Mouse (Mus musculus): ENCODE data around the gene Dpm3. TPM values are rescaled to one million over a fixed set of nuclear protein-coding genes. Genes with fewer than 3 reads are reported as not detected.

The Dpm3 gene
- polyA plus RNA-seq, 1 experiment from 2014 or later: 120 TPM

- Histone ChIP-seq H3K4me2 (replicated peaks; ENCODE audit: low read depth) (peak overlapping the region; percentile 88), H3K4me3 (ENCODE audit: low read depth, low read length) (peak overlapping the region; percentile 65), H3K9ac (ENCODE audit: low read depth, low read length) (no peak overlapping the region), H3K9me3 (ENCODE audit: control insufficient read depth) (no peaks in the 10 kb centered on the region), H3K36me3 (ENCODE audit: control insufficient read depth, insufficient read depth) (peaks cover 3% of the 10 kb centered on the region; the same call in 1 of the 2 replicates), H3K4me1 (replicated peaks; ENCODE audit: control insufficient read depth, insufficient read depth, low read length) (peaks cover 7% of the 10 kb centered on the region; the same call in 1 of the 2 replicates), H3K27ac (ENCODE audit: low read depth, low read length) (no peak overlapping the region), H3K27me3 (replicated peaks; ENCODE audit: control insufficient read depth, insufficient read depth, low read length) (0 out of 2 replicates have a peak, but pooled peaks cover 4% of the 10 kb centered on the region)
- no peak for ATAC-seq
- peak; percentile 48 for TF ChIP-seq CTCF (IDR thresholded peaks at IDR 0.05; ENCODE audit: low read depth)
- WGBS: 27% methylated on average over 25 of the region's 25 CpGs
Observed at GRCm38 (mm10) chr3:89244158-89244981, 14.8 kb upstream of the Dpm3 start.

DNA sequence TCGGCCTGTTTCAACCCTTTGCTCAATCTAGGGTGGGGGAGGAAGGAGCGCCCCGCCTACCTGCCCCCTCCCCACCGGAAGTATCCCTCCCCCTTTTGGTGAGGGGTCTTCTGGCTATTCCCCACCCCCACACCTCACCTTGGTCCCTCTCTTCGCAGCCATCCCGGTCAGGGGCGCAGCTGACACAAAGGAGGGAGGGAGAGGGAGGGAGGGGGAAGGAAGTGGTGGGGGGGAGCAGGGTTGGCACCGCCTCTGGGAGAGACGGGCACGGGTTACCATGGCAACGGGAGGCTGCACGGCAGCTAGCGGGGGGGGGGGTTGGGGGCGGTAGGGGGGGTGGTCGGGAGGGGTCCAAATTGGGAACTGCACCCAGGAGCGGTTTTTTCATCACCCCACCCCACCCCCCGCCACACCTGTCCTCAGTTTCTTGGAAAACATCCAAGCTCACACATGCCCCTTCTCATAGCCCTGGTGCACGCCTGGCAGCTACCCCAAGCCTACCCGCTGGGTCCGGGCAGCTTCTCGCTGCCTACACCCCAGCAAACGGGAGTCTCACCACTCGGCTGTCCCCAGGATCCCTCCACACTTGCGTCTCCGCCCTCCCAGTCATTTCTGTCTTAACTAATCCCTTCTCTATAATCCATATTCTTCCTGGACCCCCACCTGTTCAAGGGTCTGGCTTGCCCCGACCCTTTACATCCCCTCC lies 14.0 kb upstream of the Dpm3 start:
- H3K9ac ChIP-seq (ENCODE audit: low read depth, low read length): no peak overlapping the region
- ATAC-seq: no peak
- H3K4me1 ChIP-seq (replicated peaks; ENCODE audit: control insufficient read depth, insufficient read depth, low read length): peaks cover 7% of the 10 kb centered on the region; the same call in 1 of the 2 replicates
- H3K36me3 ChIP-seq (ENCODE audit: control insufficient read depth, insufficient read depth): peaks cover 6% of the 10 kb centered on the region; the same call in 1 of the 2 replicates
- 2% methylated on average over 20 of the region's 26 CpGs for WGBS
- H3K27me3 ChIP-seq (replicated peaks; ENCODE audit: control insufficient read depth, insufficient read depth, low read length): 0 out of 2 replicates have a peak, but pooled peaks cover 4% of the 10 kb centered on the region
- no peak for TF ChIP-seq CTCF (IDR thresholded peaks at IDR 0.05; ENCODE audit: low read depth)
- H3K9me3 ChIP-seq (ENCODE audit: control insufficient read depth): no peaks in the 10 kb centered on the region
- H3K27ac ChIP-seq (ENCODE audit: low read depth, low read length): no peak overlapping the region
- H3K4me3 ChIP-seq (ENCODE audit: low read depth, low read length): peak overlapping the region; percentile 65
- peak overlapping the region; percentile 88 for H3K4me2 ChIP-seq (replicated peaks; ENCODE audit: low read depth)

DNA sequence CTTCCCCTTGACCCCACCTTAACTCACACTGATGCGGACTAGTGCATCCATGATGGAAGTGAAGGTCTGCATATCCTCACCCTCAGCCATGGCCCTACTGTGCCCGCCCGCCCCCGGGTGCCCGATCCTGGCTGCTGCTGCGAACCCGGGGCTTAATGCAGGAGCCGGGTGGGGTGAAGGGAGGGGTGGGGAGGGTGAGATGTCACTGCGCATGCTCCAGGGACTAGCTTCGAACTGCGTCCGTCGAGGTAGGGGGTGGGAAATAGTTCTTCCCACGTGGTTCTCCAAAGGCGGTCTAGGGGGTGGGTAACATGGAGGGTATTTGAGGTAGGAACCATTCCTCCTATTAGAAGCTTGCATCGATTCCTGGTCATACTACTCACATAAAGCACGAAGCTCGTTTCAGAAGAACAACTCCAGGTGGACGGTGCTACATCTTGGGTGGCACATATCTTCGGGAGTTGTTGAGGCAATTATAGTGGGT lies 13.4 kb upstream of the Dpm3 start, which contains the start of gene Krtcap2:
TSS of gene Krtcap2 (plus strand) at position 279 of the 484 bp plus-strand sequence.
- H3K27ac ChIP-seq (ENCODE audit: low read depth, low read length): peak within 1 kb of the TSS; percentile 61
- peaks cover 7% of the 10 kb centered on the region; the same call in 1 of the 2 replicates for H3K4me1 ChIP-seq (replicated peaks; ENCODE audit: control insufficient read depth, insufficient read depth, low read length)
- peak within 1 kb of the TSS; percentile 88 for H3K4me2 ChIP-seq (replicated peaks; ENCODE audit: low read depth)
- peak within 1 kb of the TSS; percentile 58 for H3K9ac ChIP-seq (ENCODE audit: low read depth, low read length)
- TF ChIP-seq CTCF (IDR thresholded peaks at IDR 0.05; ENCODE audit: low read depth): no peak
- 4% methylated on average over 20 of the region's 20 CpGs for WGBS
- H3K36me3 ChIP-seq (ENCODE audit: control insufficient read depth, insufficient read depth): peaks cover 6% of the 10 kb centered on the region; the same call in 1 of the 2 replicates
- 0 out of 2 replicates have a peak, but pooled peaks have one; percentile 5 for ATAC-seq
- H3K27me3 ChIP-seq (replicated peaks; ENCODE audit: control insufficient read depth, insufficient read depth, low read length): 0 out of 2 replicates have a peak, but pooled peaks cover 4% of the 10 kb centered on the region
- no peaks in the 10 kb centered on the region for H3K9me3 ChIP-seq (ENCODE audit: control insufficient read depth)
- H3K4me3 ChIP-seq (ENCODE audit: low read depth, low read length): peak within 1 kb of the TSS; percentile 65

DNA sequence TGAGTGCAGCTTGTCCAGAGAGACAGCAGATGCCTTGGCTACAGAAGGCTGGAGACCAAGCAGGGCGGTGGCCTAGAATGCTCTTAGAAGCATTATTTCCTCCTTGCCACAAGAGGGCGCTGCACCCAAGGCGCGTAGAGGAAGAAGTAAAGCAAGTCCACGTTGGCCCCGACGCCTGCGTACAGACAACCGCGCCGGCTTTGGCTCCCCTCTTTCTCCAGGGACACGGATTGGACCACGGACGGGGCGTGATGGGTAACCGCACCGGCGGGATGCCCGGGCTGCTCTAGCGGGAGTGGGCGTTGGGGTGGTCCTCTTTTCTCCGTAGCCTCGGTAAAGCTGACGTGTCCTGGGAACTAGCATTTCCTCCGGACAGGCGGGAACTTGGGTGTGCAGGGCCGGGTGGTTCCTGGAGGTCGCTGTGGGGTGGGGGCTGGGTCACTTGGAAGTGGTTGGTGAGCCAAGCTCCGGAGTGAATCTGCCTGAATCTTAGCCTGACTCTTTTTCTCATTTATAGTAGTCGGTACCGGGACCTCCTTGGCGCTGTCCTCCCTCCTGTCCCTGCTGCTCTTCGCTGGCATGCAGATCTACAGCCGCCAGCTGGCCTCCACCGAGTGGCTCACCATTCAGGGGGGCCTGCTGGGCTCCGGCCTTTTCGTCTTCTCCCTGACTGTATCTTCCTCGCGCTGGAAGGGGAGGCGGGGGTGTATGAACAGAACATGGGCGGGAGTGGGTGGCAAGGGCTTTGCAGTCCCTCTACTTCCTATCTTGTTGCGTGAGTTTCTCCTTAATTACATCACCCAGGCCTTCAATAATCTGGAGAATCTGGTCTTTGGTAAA lies 12.7 kb upstream of the Dpm3 start, which contains the start of gene Trim46:
TSS of gene Trim46 (minus strand) at position 49 of the 840 bp plus-strand sequence.
- peak within 1 kb of the TSS; percentile 88 for H3K4me2 ChIP-seq (replicated peaks; ENCODE audit: low read depth)
- peak; percentile 99 for TF ChIP-seq CTCF (IDR thresholded peaks at IDR 0.05; ENCODE audit: low read depth)
- H3K36me3 ChIP-seq (ENCODE audit: control insufficient read depth, insufficient read depth): peaks cover 6% of the 10 kb centered on the region; the same call in 1 of the 2 replicates
- peak within 1 kb of the TSS; percentile 65 for H3K4me3 ChIP-seq (ENCODE audit: low read depth, low read length)
- ATAC-seq: peak; percentile 41
- WGBS: under 1% methylated on average over 40 of the region's 42 CpGs
- H3K9me3 ChIP-seq (ENCODE audit: control insufficient read depth): no peaks in the 10 kb centered on the region
- peak within 1 kb of the TSS; percentile 61 for H3K27ac ChIP-seq (ENCODE audit: low read depth, low read length)
- 0 out of 2 replicates have a peak, but pooled peaks cover 4% of the 10 kb centered on the region for H3K27me3 ChIP-seq (replicated peaks; ENCODE audit: control insufficient read depth, insufficient read depth, low read length)
- H3K4me1 ChIP-seq (replicated peaks; ENCODE audit: control insufficient read depth, insufficient read depth, low read length): peaks cover 7% of the 10 kb centered on the region; the same call in 1 of the 2 replicates
- H3K9ac ChIP-seq (ENCODE audit: low read depth, low read length): peak within 1 kb of the TSS; percentile 58

- no peaks in the 10 kb centered on the region for H3K9me3 ChIP-seq (ENCODE audit: control insufficient read depth)
- H3K36me3 ChIP-seq (ENCODE audit: control insufficient read depth, insufficient read depth): peaks cover 6% of the 10 kb centered on the region; the same call in 1 of the 2 replicates
- peak overlapping the region; percentile 88; the same call in 1 of the 2 replicates for H3K4me2 ChIP-seq (replicated peaks; ENCODE audit: low read depth)
- no peak overlapping the region for H3K27ac ChIP-seq (ENCODE audit: low read depth, low read length)
- no peak overlapping the region for H3K4me3 ChIP-seq (ENCODE audit: low read depth, low read length)
- ATAC-seq: no peak
- H3K9ac ChIP-seq (ENCODE audit: low read depth, low read length): no peak overlapping the region
- H3K4me1 ChIP-seq (replicated peaks; ENCODE audit: control insufficient read depth, insufficient read depth, low read length): peaks cover 13% of the 10 kb centered on the region; the same call in 1 of the 2 replicates
- TF ChIP-seq CTCF (IDR thresholded peaks at IDR 0.05; ENCODE audit: low read depth): no peak
- H3K27me3 ChIP-seq (replicated peaks; ENCODE audit: control insufficient read depth, insufficient read depth, low read length): 0 out of 2 replicates have a peak, but pooled peaks cover 4% of the 10 kb centered on the region
- 82% methylated on average over 4 of the region's 4 CpGs for whole genome bisulfite sequencing
Observed at GRCm38 (mm10) chr3:89247466-89247865, 11.7 kb upstream of the Dpm3 start.

Measured in intestine, postnatal 0 days (tissue).